Mouse (Mus musculus) G1E (cell line): ENCODE results near the gene Ciapin1.

Experiments used
- CTCF ChIP-seq: IDR thresholded peaks from 2 replicates; pipeline ENCODE4 v1.5.1; 2012; ENCODE audit warnings: low read depth, low read length, inconsistent platforms, mixed read lengths
- GATA1 ChIP-seq: IDR thresholded peaks from 2 replicates; pipeline ENCODE4 v1.6.1; 2012; ENCODE audit warnings: borderline replicate concordance, low read length, inconsistent platforms, mixed read lengths
- GATA2 ChIP-seq: IDR thresholded peaks from 2 replicates; pipeline ENCODE4 v1.6.1; 2012; ENCODE audit warnings: low read depth, low read length, inconsistent platforms, borderline replicate concordance
- POLR2AphosphoS5 ChIP-seq: IDR thresholded peaks from 2 replicates; pipeline ENCODE4 v1.6.1; 2012; ENCODE audit warnings: low read depth, low read length, inconsistent platforms; ENCODE audit not compliant: insufficient replicate concordance
- TAL1 ChIP-seq: conservative IDR thresholded peaks from 2 replicates; pipeline ENCODE4 v1.6.1; 2012; ENCODE audit warnings: low read depth, low read length, inconsistent platforms, mixed read lengths

DNA sequence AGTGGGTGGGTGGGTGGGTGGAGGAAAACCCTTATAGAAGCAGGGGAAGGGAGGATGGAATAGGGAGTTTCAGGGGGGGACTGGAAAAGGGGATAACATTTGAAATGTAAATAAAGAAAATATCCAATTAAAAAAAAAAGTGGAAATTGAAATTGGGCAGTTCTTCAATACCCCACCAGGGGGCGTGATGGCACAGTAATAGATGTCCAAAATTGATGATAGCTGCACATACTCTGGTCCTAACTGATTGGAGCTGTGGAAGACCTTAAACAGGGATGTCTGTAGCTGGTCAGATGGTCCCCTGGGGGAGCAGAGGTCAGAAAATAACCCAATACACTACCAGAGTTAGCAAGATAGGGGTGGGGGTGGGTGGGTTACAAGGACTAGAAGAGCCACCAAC is 23.6 kb downstream of the Ciapin1 start:
- TF ChIP-seq CTCF, result peak; percentile 48; the same call in 1 of the 2 replicates
- no peak for TF ChIP-seq POLR2AphosphoS5
- TF ChIP-seq GATA2, result no peak
- TF ChIP-seq GATA1, result no peak
- TF ChIP-seq TAL1, result no peak
